ENCODE assay signal across 16 mouse cellular contexts in the genomic region with DNA sequence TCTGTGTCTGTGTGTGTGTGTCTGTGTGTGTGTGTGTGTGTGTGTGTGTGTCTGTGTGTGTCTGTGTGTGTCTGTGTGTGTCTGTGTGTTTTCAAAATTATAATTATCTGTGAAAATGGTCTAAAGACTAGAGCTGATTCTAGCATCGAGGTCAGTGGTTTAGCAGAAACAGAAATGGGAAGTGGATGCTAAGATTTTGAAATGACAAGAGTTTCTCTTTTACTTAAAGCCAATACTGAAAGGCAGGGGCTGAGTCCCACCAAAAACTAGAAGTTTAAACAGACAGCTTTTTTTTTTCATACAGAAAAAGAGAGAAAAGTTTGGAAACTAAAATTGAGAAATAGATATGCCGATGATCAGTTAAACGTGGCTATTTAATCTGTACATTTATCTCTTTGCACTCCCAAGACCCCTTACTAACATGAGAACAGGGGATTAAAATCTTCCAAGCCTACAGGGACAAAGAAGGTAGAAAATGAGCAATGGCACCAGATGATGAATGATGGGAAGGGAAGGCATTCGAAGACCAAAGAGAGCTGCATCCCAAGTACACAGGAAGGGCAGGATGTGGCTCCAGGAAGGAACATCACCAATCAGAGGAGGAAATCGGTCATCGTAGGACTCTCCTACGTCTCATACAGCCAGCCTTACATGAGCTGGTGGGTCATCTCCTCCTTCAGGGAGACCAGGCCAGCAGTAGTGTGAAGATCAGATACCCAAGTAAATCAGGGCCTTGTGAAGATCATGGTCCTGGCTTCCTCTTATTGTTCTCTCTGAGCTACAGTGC.
"Had no signal": no experiment of that assay in that cellular context is flagged by ENCODE, and none has a peak within 500 bp of the region (broad histone marks: within the 10 kb centered on the region; RNA-seq: fewer than 3 reads in every experiment).

No protein-coding gene starts in this region.

- H3K27me3 ChIP-seq: intestine, embryonic 15.5 days; liver, embryonic 15.5 days; megakaryocyte, embryonic 14.5 days; midbrain, embryonic 12.5 days; neural tube, embryonic 13.5 days had no signal

- H3K4me3 ChIP-seq: intestine, embryonic 15.5 days; limb, embryonic 10.5 days; liver, embryonic 15.5 days; midbrain, embryonic 12.5 days; neural tube, embryonic 13.5 days had no signal

- H3K9me3 ChIP-seq: intestine, embryonic 15.5 days; limb, embryonic 10.5 days; liver, embryonic 15.5 days; midbrain, embryonic 12.5 days; neural tube, embryonic 13.5 days had no signal

- H3K9ac ChIP-seq: intestine, embryonic 15.5 days; liver, embryonic 15.5 days; midbrain, embryonic 12.5 days; neural tube, embryonic 13.5 days had no signal

- H3K27ac ChIP-seq: intestine, embryonic 15.5 days; limb, embryonic 10.5 days; liver, embryonic 15.5 days; midbrain, embryonic 12.5 days; neural tube, embryonic 13.5 days had no signal

- DNase-seq: lung, adult 2 months; lung, postnatal 36 days; retina, postnatal 1 day; right cerebral cortex, postnatal 4 days; spleen, adult 18-20 months; thymus, adult 18-20 months; thymus, postnatal 14 days had no signal

- H3K4me2 ChIP-seq: intestine, embryonic 15.5 days; liver, embryonic 11.5 days; liver, embryonic 15.5 days; midbrain, embryonic 12.5 days; neural tube, embryonic 13.5 days had no signal

- ATAC-seq: intestine, embryonic 15.5 days; lung, postnatal 0 days; midbrain, embryonic 16.5 days had no signal

- H3K4me1 ChIP-seq: intestine, embryonic 15.5 days; limb, embryonic 10.5 days; liver, embryonic 15.5 days; neural tube, embryonic 13.5 days had no signal

- H3K36me3 ChIP-seq: intestine, embryonic 15.5 days; limb, embryonic 10.5 days; liver, embryonic 15.5 days; midbrain, embryonic 12.5 days; neural tube, embryonic 13.5 days had no signal
